Mouse (Mus musculus) kidney, adult 2 months (tissue): ENCODE measurements around the gene Sphk1.

ENCODE experiments used
- CTCF ChIP-seq: fragments of 200-500 bp; conservative IDR thresholded peaks from 2 replicates; pipeline ENCODE4 v1.5.1; 2011; ENCODE audit warnings: low read depth, mild to moderate bottlenecking, control low read depth, low read length, moderate library complexity, mixed read lengths; ENCODE audit not compliant: insufficient read depth, insufficient read length
- POLR2A ChIP-seq: fragments of 200-500 bp; IDR thresholded peaks from one replicate; pipeline ENCODE4 v1.6.1; 2011; ENCODE audit warnings: low read depth, low read length, control low read depth

- TF ChIP-seq CTCF (no peak), POLR2A (no peak)
Measured at GRCm38 (mm10) chr11:116508689-116509088, 22.0 kb upstream of the Sphk1 start.
